Mouse (Mus musculus): Measurements from ENCODE around the gene Rcor1.

DNA sequence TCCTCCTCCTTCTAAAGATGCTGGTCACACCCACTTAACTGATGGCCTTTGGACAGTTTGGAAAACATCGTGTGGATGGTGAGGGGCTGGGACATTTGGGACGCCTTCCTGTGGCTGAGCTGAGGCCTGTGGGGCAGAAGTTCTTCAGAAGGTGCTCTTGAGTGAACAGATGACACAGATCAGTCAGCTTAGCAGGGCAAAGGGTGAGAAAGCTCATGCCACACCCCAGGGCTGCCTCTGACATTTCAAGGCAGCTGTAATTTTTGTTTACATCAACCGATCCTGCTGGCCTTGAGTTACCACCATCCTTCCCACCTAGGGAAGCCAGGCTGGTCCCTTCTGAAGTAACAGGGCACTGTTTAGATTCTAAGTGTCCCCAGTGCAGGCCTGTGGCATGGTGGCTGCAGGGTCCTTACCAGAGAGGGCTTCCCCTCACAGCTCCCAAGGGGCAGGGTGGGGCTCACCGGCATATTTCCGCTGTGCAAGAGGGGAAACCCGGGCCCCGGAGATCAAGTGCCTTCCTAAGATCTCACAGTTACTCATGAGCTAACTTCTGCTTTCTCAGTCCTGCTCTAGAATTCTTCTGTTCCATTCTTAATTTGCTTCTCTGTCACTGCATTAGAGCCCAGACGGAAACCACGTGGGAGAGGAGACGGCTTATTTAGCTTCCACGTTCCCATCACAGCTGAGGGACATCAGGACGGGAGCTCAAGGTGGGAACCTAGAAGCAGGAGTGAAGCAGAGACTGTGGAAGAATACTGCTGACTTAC lies 120.7 kb downstream of the Rcor1 start:
- TF ChIP-seq CTCF (IDR thresholded peaks at IDR 0.05; ENCODE audit: extremely low read depth, insufficient read depth, low read length) (no peak), POLR2A (IDR thresholded peaks at IDR 0.05; ENCODE audit: extremely low read depth, insufficient read depth, low read length) (no peak)

All from cortical plate, adult 2 months (tissue).